Mouse (Mus musculus): ENCODE measurements at regions not wholly inside any gene's neighbourhood (a gene's known extent, or its start where the extent isn't known, plus 50 kb on each side); places are given as distances from the start of the nearest gene placed in this dataset.

- no peak overlapping the region for H3K4me2 ChIP-seq (ENCODE audit: low read depth)
- H3K27me3 ChIP-seq (ENCODE audit: control insufficient read depth, insufficient read depth, insufficient read length), result no peaks in the 10 kb centered on the region
- no peak overlapping the region for H3ac ChIP-seq (ENCODE audit: control insufficient read depth, insufficient read length)
- no peaks in the 10 kb centered on the region for H3K79me2 ChIP-seq (ENCODE audit: control insufficient read depth, insufficient read depth)
- no peaks in the 10 kb centered on the region for H3K36me3 ChIP-seq (ENCODE audit: control insufficient read depth, insufficient read depth)
- no peak overlapping the region for H3K4me3 ChIP-seq
- TF ChIP-seq TCF3 (IDR thresholded peaks at IDR 0.05; ENCODE audit: insufficient read length, low read depth), result no peak
- no peak for TF ChIP-seq MYOG (IDR thresholded peaks at IDR 0.05; ENCODE audit: control insufficient read depth in 1 of 3, insufficient read depth in 1 of 3, insufficient read length in 2 of 3, low read depth in 2 of 3)
- no peak for TF ChIP-seq MYOD1 (IDR thresholded peaks at IDR 0.05; ENCODE audit: control insufficient read depth in 1 of 3, insufficient read length in 2 of 3, low read depth in 2 of 3)
- no peak for TF ChIP-seq REST (IDR thresholded peaks at IDR 0.05; ENCODE audit: insufficient read depth, insufficient read length)
- TF ChIP-seq MAX (IDR thresholded peaks at IDR 0.05; ENCODE audit: low read depth), result no peak
- no peak for TF ChIP-seq USF1 (IDR thresholded peaks at IDR 0.05; ENCODE audit: low read depth)
- no peak for TF ChIP-seq CEBPB (IDR thresholded peaks at IDR 0.05; ENCODE audit: insufficient read depth, poor library complexity, severe bottlenecking)
- TF ChIP-seq TCF12 (IDR thresholded peaks at IDR 0.05; ENCODE audit: insufficient read depth, poor library complexity, severe bottlenecking), result no peak
- TF ChIP-seq POLR2AphosphoS2 (IDR thresholded peaks at IDR 0.05; ENCODE audit: insufficient read length, low read depth), result no peak
- TF ChIP-seq SRF (IDR thresholded peaks at IDR 0.05; ENCODE audit: control insufficient read depth, insufficient read length, low read depth), result no peak
- no peak for TF ChIP-seq E2F4 (IDR thresholded peaks at IDR 0.05; ENCODE audit: insufficient read depth)
- no peak for TF ChIP-seq POLR2A (IDR thresholded peaks at IDR 0.05; ENCODE audit: insufficient read length, low read depth)
These were observed 82.6 kb upstream of the Gjb5 start for GRCm38 (mm10) chr4:127440602-127441001.

DNA sequence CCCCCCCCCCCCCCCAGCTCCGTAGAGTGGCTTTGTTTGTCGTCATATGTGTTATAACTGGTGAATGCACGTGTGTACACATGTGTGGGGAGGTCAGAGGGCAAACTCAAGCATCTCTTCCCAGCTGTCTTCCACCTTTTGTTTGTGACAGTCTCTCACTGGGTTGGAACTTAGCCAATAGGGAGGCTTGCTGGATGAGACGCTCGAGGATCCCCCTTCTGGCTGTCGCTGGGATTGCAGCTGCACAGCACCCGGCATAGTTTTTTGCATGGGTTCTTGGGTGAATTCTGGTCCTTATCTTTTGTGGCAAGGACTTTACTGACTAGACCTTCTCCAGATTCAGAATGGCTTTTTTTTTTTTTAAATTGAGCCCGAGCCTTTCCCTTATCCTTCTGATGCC lies 77.1 kb upstream of the Gjb5 start:
- Histone ChIP-seq H3ac (ENCODE audit: control insufficient read depth, insufficient read length) (no peak overlapping the region), H3K36me3 (ENCODE audit: control insufficient read depth, insufficient read depth) (no peaks in the 10 kb centered on the region), H3K4me2 (ENCODE audit: low read depth) (no peak overlapping the region), H3K4me3 (no peak overlapping the region), H3K79me2 (ENCODE audit: control insufficient read depth, insufficient read depth) (no peaks in the 10 kb centered on the region), H3K27me3 (ENCODE audit: control insufficient read depth, insufficient read depth, insufficient read length) (no peaks in the 10 kb centered on the region)
- TF ChIP-seq TCF3 (IDR thresholded peaks at IDR 0.05; ENCODE audit: insufficient read length, low read depth), result no peak
- TF ChIP-seq MYOD1 (IDR thresholded peaks at IDR 0.05; ENCODE audit: control insufficient read depth in 1 of 3, insufficient read length in 2 of 3, low read depth in 2 of 3), result no peak
- no peak for TF ChIP-seq MYOG (IDR thresholded peaks at IDR 0.05; ENCODE audit: control insufficient read depth in 1 of 3, insufficient read depth in 1 of 3, insufficient read length in 2 of 3, low read depth in 2 of 3)
- no peak for TF ChIP-seq USF1 (IDR thresholded peaks at IDR 0.05; ENCODE audit: low read depth)
- TF ChIP-seq SRF (IDR thresholded peaks at IDR 0.05; ENCODE audit: control insufficient read depth, insufficient read length, low read depth), result no peak
- TF ChIP-seq MAX (IDR thresholded peaks at IDR 0.05; ENCODE audit: low read depth), result no peak

- H3K27me3 ChIP-seq (ENCODE audit: control insufficient read depth, insufficient read depth, insufficient read length), result no peaks in the 10 kb centered on the region
- no peak overlapping the region for H3K4me2 ChIP-seq (ENCODE audit: low read depth)
- no peak overlapping the region for H3K4me3 ChIP-seq
- H3K79me2 ChIP-seq (ENCODE audit: control insufficient read depth, insufficient read depth), result no peaks in the 10 kb centered on the region
- H3ac ChIP-seq (ENCODE audit: control insufficient read depth, insufficient read length), result no peak overlapping the region
- TF ChIP-seq CEBPB (IDR thresholded peaks at IDR 0.05; ENCODE audit: insufficient read depth, poor library complexity, severe bottlenecking) (no peak), USF1 (IDR thresholded peaks at IDR 0.05; ENCODE audit: low read depth) (no peak), REST (IDR thresholded peaks at IDR 0.05; ENCODE audit: insufficient read depth, insufficient read length) (no peak), TCF12 (IDR thresholded peaks at IDR 0.05; ENCODE audit: insufficient read depth, poor library complexity, severe bottlenecking) (no peak), POLR2A (IDR thresholded peaks at IDR 0.05; ENCODE audit: insufficient read length, low read depth) (no peak), E2F4 (IDR thresholded peaks at IDR 0.05; ENCODE audit: insufficient read depth) (no peak), POLR2AphosphoS2 (IDR thresholded peaks at IDR 0.05; ENCODE audit: insufficient read length, low read depth) (no peak), MYOG (IDR thresholded peaks at IDR 0.05; ENCODE audit: control insufficient read depth in 1 of 3, insufficient read depth in 1 of 3, insufficient read length in 2 of 3, low read depth in 2 of 3) (no peak), MAX (IDR thresholded peaks at IDR 0.05; ENCODE audit: low read depth) (no peak), SRF (IDR thresholded peaks at IDR 0.05; ENCODE audit: control insufficient read depth, insufficient read length, low read depth) (no peak), TCF3 (IDR thresholded peaks at IDR 0.05; ENCODE audit: insufficient read length, low read depth) (no peak), MYOD1 (IDR thresholded peaks at IDR 0.05; ENCODE audit: control insufficient read depth in 1 of 3, insufficient read length in 2 of 3, low read depth in 2 of 3) (no peak)
- H3K36me3 ChIP-seq (ENCODE audit: control insufficient read depth, insufficient read depth), result no peaks in the 10 kb centered on the region
These were observed 72.3 kb upstream of the Gjb5 start for GRCm38 (mm10) chr4:127430237-127430636.

GRCm38 (mm10) chr4:127429748-127430147 lies 71.8 kb upstream of the Gjb5 start:
- no peaks in the 10 kb centered on the region for H3K79me2 ChIP-seq (ENCODE audit: control insufficient read depth, insufficient read depth)
- no peak overlapping the region for H3K4me3 ChIP-seq
- TF ChIP-seq POLR2A (IDR thresholded peaks at IDR 0.05; ENCODE audit: insufficient read length, low read depth) (no peak), TCF12 (IDR thresholded peaks at IDR 0.05; ENCODE audit: insufficient read depth, poor library complexity, severe bottlenecking) (no peak), MYOG (IDR thresholded peaks at IDR 0.05; ENCODE audit: control insufficient read depth in 1 of 3, insufficient read depth in 1 of 3, insufficient read length in 2 of 3, low read depth in 2 of 3) (no peak), MYOD1 (IDR thresholded peaks at IDR 0.05; ENCODE audit: control insufficient read depth in 1 of 3, insufficient read length in 2 of 3, low read depth in 2 of 3) (no peak)
- no peaks in the 10 kb centered on the region for H3K36me3 ChIP-seq (ENCODE audit: control insufficient read depth, insufficient read depth)
- no peak overlapping the region for H3K4me2 ChIP-seq (ENCODE audit: low read depth)
- no peak overlapping the region for H3ac ChIP-seq (ENCODE audit: control insufficient read depth, insufficient read length)
- no peaks in the 10 kb centered on the region for H3K27me3 ChIP-seq (ENCODE audit: control insufficient read depth, insufficient read depth, insufficient read length)

DNA sequence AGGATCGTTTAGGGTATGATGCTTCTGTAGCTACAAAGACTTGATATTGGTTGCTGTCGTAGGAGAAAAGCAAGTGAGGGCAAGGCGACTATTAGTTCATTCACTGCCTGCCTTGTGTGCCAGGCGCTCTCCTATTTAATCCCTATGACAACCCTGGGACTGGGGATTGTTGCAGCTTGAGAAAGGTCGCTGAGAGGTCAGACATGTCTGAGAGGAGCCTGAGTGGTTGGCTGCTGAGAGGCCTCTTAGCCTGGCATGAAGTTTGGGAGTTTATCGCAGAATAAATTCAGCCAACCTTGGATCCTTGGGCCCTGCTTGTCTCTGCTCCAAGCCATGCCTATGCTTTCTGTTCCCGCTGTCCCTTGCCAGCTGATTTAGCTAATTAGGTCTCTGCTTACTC lies 65.9 kb upstream of the Gjb5 start:
- Histone ChIP-seq H3K27me3 (ENCODE audit: control insufficient read depth, insufficient read depth, insufficient read length) (no peaks in the 10 kb centered on the region), H3K79me2 (ENCODE audit: control insufficient read depth, insufficient read depth) (no peaks in the 10 kb centered on the region), H3K4me3 (no peak overlapping the region), H3K4me2 (ENCODE audit: low read depth) (no peak overlapping the region), H3K36me3 (ENCODE audit: control insufficient read depth, insufficient read depth) (no peaks in the 10 kb centered on the region), H3ac (ENCODE audit: control insufficient read depth, insufficient read length) (no peak overlapping the region)
- TF ChIP-seq MYOD1 (IDR thresholded peaks at IDR 0.05; ENCODE audit: control insufficient read depth in 1 of 3, insufficient read length in 2 of 3, low read depth in 2 of 3), result no peak
- no peak for TF ChIP-seq REST (IDR thresholded peaks at IDR 0.05; ENCODE audit: insufficient read depth, insufficient read length)
- no peak for TF ChIP-seq POLR2A (IDR thresholded peaks at IDR 0.05; ENCODE audit: insufficient read length, low read depth)
- no peak for TF ChIP-seq TCF3 (IDR thresholded peaks at IDR 0.05; ENCODE audit: insufficient read length, low read depth)
- no peak for TF ChIP-seq E2F4 (IDR thresholded peaks at IDR 0.05; ENCODE audit: insufficient read depth)
- TF ChIP-seq SRF (IDR thresholded peaks at IDR 0.05; ENCODE audit: control insufficient read depth, insufficient read length, low read depth), result no peak
- no peak for TF ChIP-seq MYOG (IDR thresholded peaks at IDR 0.05; ENCODE audit: control insufficient read depth in 1 of 3, insufficient read depth in 1 of 3, insufficient read length in 2 of 3, low read depth in 2 of 3)
- no peak for TF ChIP-seq CEBPB (IDR thresholded peaks at IDR 0.05; ENCODE audit: insufficient read depth, poor library complexity, severe bottlenecking)

All from myocyte (in vitro differentiated cells).